ENCODE assay signal across 9 mouse cellular contexts in genomic region chr13:17975891-17976290, GRCm38 (mm10). TPM values are rescaled to one million over a fixed set of nuclear protein-coding genes. Genes with fewer than 3 reads are reported as not detected.
DNase-seq lines count a peak whose midpoint lies in the region; ATAC-seq and TF ChIP-seq lines count a peak whose summit lies in the region.
"Had no signal": no experiment of that assay in that cellular context is flagged by ENCODE, and none has a peak within 500 bp of the region (broad histone marks: within the 10 kb centered on the region; RNA-seq: fewer than 3 reads in every experiment).

No protein-coding gene starts in this region.

- H3K4me1 ChIP-seq in stomach, embryonic 14.5 days (ENCODE audit: control insufficient read depth, insufficient read depth, low read length): no peaks in the 10 kb centered on the region
- H3K4me1 ChIP-seq in cerebellum, adult 2 months (ENCODE audit: control insufficient read depth, insufficient read depth, low read length): no peaks in the 10 kb centered on the region
- H3K4me1 ChIP-seq: neural tube, embryonic 13.5 days had no signal

- no peak overlapping the region for H3K4me3 ChIP-seq in stomach, embryonic 14.5 days (ENCODE audit: low read depth, low read length)
- H3K4me3 ChIP-seq in cerebellum, adult 2 months (replicated peaks; ENCODE audit: insufficient read depth, low read depth, low read length): no peak overlapping the region
- H3K4me3 ChIP-seq: neural tube, embryonic 13.5 days had no signal

- 49% methylated on average over 2 of the region's 2 CpGs for WGBS in stomach, embryonic 14.5 days
- WGBS in cerebellum, adult 2 months: 68% methylated on average over 2 of the region's 2 CpGs

- no peak for TF ChIP-seq POLR2A in cerebellum, adult 2 months (IDR thresholded peaks at IDR 0.05; ENCODE audit: borderline replicate concordance, insufficient read depth, low read length)

- TF ChIP-seq CTCF in cerebellum, adult 2 months (IDR thresholded peaks at IDR 0.05; ENCODE audit: borderline replicate concordance, insufficient read depth, low read depth, low read length): no peak

- DNase-seq in ovary, adult 18-20 months (ENCODE audit: low spot score): peak; percentile 38
- DNase-seq in ovary, postnatal 10 days (ENCODE audit: low spot score): no peak
- DNase-seq in NIH3T3 (ENCODE audit: low read depth): peak; percentile 70
- DNase-seq in c-Kit-positive CD71-positive TER-119-positive erythroid progenitor cells, embryonic 14.5 days (ENCODE audit: low spot score): peak; percentile 2
- no peak for DNase-seq in cerebellum, adult 2 months
- DNase-seq in left cerebral cortex, adult 18-20 months (ENCODE audit: low spot score in 2 of 2): no peak
- DNase-seq: cerebellum, postnatal 36 days had no signal

- H3K36me3 ChIP-seq in stomach, embryonic 14.5 days (ENCODE audit: control insufficient read depth, insufficient read depth, low read length): no peaks in the 10 kb centered on the region
- H3K36me3 ChIP-seq: neural tube, embryonic 13.5 days had no signal

- H3K9ac ChIP-seq in stomach, embryonic 14.5 days (replicated peaks; ENCODE audit: low read depth, low read length): no peak overlapping the region
- H3K9ac ChIP-seq: neural tube, embryonic 13.5 days had no signal

- H3K4me2 ChIP-seq in stomach, embryonic 14.5 days (replicated peaks; ENCODE audit: low read depth, low read length): no peak overlapping the region
- H3K4me2 ChIP-seq: neural tube, embryonic 13.5 days had no signal

- no peaks in the 10 kb centered on the region for H3K27me3 ChIP-seq in stomach, embryonic 14.5 days (ENCODE audit: control insufficient read depth, insufficient read depth, low read length)
- H3K27me3 ChIP-seq in cerebellum, adult 2 months (ENCODE audit: control insufficient read depth, insufficient read depth, low read length): no peaks in the 10 kb centered on the region
- H3K27me3 ChIP-seq: neural tube, embryonic 13.5 days had no signal

- no peak overlapping the region for H3K27ac ChIP-seq in stomach, embryonic 14.5 days (ENCODE audit: low read length)
- H3K27ac ChIP-seq in cerebellum, adult 2 months (ENCODE audit: insufficient read depth, low read length): no peak overlapping the region
- H3K27ac ChIP-seq: neural tube, embryonic 13.5 days had no signal

- peak; percentile 63; the same call in 1 of the 2 replicates for ATAC-seq in stomach, embryonic 14.5 days (ENCODE audit: insufficient number of reproducible peaks, insufficient read depth, low FRiP score, low read depth)

- H3K9me3 ChIP-seq in stomach, embryonic 14.5 days (ENCODE audit: control insufficient read depth, low read depth, low read length): no peaks in the 10 kb centered on the region

RNA-seq across cellular contexts. Expression of gene Yae1d1, which starts 17.3 kb away (rescaled TPM):
- polyA plus RNA-seq in stomach, embryonic 14.5 days (2014; fragmentation: Nextera tagmentation; extraction: Ambion mirVana): 68.9 and 69.6 TPM in 2 replicates
- 25.5 and 27.0 TPM in 2 replicates for polyA plus RNA-seq in cerebellum, adult 2 months (2012; rRNA removed)
- 10 to 100 TPM; 24.8 to 27.5 TPM for total RNA-seq in left cerebral cortex, adult 18-20 months (2021)

RNA-seq across cellular contexts. Expression of gene Rala, which starts 31.9 kb away (rescaled TPM):
- 101 and 105 TPM in 2 replicates for polyA plus RNA-seq in stomach, embryonic 14.5 days (2014; fragmentation: Nextera tagmentation; extraction: Ambion mirVana)
- 47.5 and 51.5 TPM in 2 replicates for polyA plus RNA-seq in cerebellum, adult 2 months (2012; rRNA removed)
- total RNA-seq in left cerebral cortex, adult 18-20 months (2021): 10 to 100 TPM; 59.2 to 60.3 TPM

Comparison
In these comparisons a context has a peak if more than half of its experiments do, and no peak if none do; other contexts are left out.
1. DNase-seq: peak in ovary, adult 18-20 months (single experiment), NIH3T3 (single experiment) and c-Kit-positive CD71-positive TER-119-positive erythroid progenitor cells, embryonic 14.5 days (single experiment); none in ovary, postnatal 10 days (single experiment), cerebellum, adult 2 months (0 of 2) and left cerebral cortex, adult 18-20 months (0 of 2).